Mouse (Mus musculus): ENCODE measurements around the gene Papss1.

- no peak for TF ChIP-seq CTCF (IDR thresholded peaks at IDR 0.05; ENCODE audit: borderline replicate concordance, insufficient read depth, low read depth, low read length)
- no peak for TF ChIP-seq POLR2A (IDR thresholded peaks at IDR 0.05; ENCODE audit: borderline replicate concordance, insufficient read depth, low read length)
Measured at GRCm38 (mm10) chr3:131525229-131525628, 39.3 kb upstream of the Papss1 start.

Data from cerebellum, adult 2 months (tissue).